Mouse (Mus musculus) liver, adult 2 months (tissue): ENCODE measurements around the gene Rpl36-ps4. TPM values are rescaled to one million over a fixed set of nuclear protein-coding genes. Genes with fewer than 3 reads are reported as not detected.

Experiments
- DNase-seq: peaks from one replicate; pipeline ENCODE4 v3.0.0-alpha.2; 2011; ENCODE audit warnings: low read depth, low spot score; ENCODE audit errors: extremely low read depth
- H3K27ac ChIP-seq: fragments of 200-500 bp; replicated peaks from 2 replicates; pipeline ENCODE4 v1.5.1; 2012; ENCODE audit warnings: low read depth, mild to moderate bottlenecking, control low read depth, inconsistent platforms, low read length; ENCODE audit not compliant: insufficient read depth
- H3K27me3 ChIP-seq: fragments of 200-500 bp; 2 replicates; pipeline ENCODE4 v1.6.1; 2012; ENCODE audit warnings: mild to moderate bottlenecking, moderate library complexity, low read length, inconsistent platforms; ENCODE audit not compliant: control insufficient read depth, insufficient read depth
- H3K36me3 ChIP-seq: fragments of 200-500 bp; 2 replicates; pipeline ENCODE4 v1.6.1; 2012; ENCODE audit warnings: low read length, inconsistent platforms; ENCODE audit not compliant: control insufficient read depth, insufficient read depth
- H3K4me1 ChIP-seq: fragments of 200-500 bp; 2 replicates; pipeline ENCODE4 v1.6.1; 2011; ENCODE audit warnings: low read length; ENCODE audit not compliant: control insufficient read depth, insufficient read depth
- H3K4me3 ChIP-seq: fragments of 200-500 bp; 2 replicates; pipeline ENCODE4 v1.5.1; 2011; ENCODE audit warnings: low read depth, mild to moderate bottlenecking, control low read depth, low read length, moderate library complexity; ENCODE audit not compliant: insufficient read depth
- H3K79me2 ChIP-seq: fragments of 200-500 bp; 2 replicates; pipeline ENCODE4 v1.6.1; 2012; ENCODE audit warnings: inconsistent platforms, mild to moderate bottlenecking, low read length, moderate library complexity; ENCODE audit not compliant: control insufficient read depth, insufficient read depth
- H3K9ac ChIP-seq: fragments of 200-500 bp; 2 replicates; pipeline ENCODE4 v1.6.1; 2012; ENCODE audit warnings: low read depth, mild to moderate bottlenecking, control low read depth, inconsistent platforms, low read length
- CTCF ChIP-seq: fragments of 200-500 bp; IDR thresholded peaks from 2 replicates; pipeline ENCODE4 v1.5.1; 2011; ENCODE audit warnings: low read depth, low read length, control low read depth
- POLR2A ChIP-seq: fragments of 200-500 bp; IDR thresholded peaks from 2 replicates; pipeline ENCODE4 v1.6.1; 2011; ENCODE audit warnings: low read length, control low read depth; ENCODE audit not compliant: insufficient read depth; ENCODE audit errors: extremely low read depth
- WGBS: fragments of 180-500 bp; shearing (Covaris S2); methylation state at CpG from one replicate; pipeline ENCODE4 v1.1.7; 2018; 5-methylcytosine and 5-hydroxymethylcytosine counted together
- polyA plus RNA-seq: library from polyadenylated mRNA; depleted of rRNA; stranded (reverse); fragments of >200 nt; gene quantifications from 2 replicates; pipeline ENCODE4 v1.2.3, GENCODE M21; 2012
- total RNA-seq: library from RNA; depleted of rRNA; stranded (reverse); fragments of >200 nt; gene quantifications from 2 replicates; pipeline ENCODE4 v1.2.3, GENCODE M21; 2014

Gene Rpl36-ps4
- total and polyA plus RNA-seq, 2 experiments: not detected

DNA sequence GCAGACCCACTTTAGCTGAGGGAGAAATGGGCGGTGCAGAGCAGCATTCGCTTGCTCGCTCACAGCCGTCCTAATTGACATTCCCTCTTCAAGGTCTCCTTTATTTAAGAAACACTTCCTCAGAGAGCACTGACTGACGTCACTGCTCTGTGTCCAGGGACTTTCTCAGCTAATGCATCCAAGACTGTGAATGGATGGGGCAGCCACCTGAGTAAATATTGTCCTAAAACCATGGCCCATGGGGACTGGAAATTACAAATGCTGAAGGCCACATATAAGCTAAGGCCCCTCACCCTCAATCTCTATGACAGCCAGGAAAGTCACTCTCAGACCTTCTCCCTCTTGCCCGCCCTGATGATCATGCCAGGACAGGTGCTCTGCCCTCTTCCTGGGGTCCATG, 23.6 kb upstream of the Rpl36-ps4 start:
- 81% methylated on average over 6 of the region's 6 CpGs for WGBS
- H3K27me3 ChIP-seq: no peaks in the 10 kb centered on the region
- TF ChIP-seq CTCF: no peak
- TF ChIP-seq POLR2A: no peak
- no peaks in the 10 kb centered on the region for H3K79me2 ChIP-seq
- H3K9ac ChIP-seq: no peak overlapping the region
- no peaks in the 10 kb centered on the region for H3K36me3 ChIP-seq
- DNase-seq: no peak
- H3K27ac ChIP-seq: no peak overlapping the region
- H3K4me3 ChIP-seq: no peak overlapping the region
- H3K4me1 ChIP-seq: no peaks in the 10 kb centered on the region

DNA sequence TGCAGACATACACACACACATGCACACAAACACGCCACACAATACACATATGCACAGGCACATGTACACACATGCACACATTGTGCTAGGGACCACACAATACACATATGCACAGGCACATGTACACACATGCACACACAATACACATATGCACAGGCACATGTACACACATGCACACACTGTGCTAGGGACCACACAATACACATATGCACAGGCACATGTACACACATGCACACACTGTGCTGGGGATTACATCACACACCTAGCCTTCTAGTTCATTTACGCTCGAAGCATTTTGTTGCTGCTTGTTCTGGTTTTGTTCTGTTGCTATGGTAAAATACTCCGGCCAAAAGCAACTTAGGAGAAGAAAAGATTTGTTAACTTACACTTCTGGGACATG, 20.1 kb upstream of the Rpl36-ps4 start:
- WGBS: 81% methylated on average over 4 of the region's 4 CpGs

DNA sequence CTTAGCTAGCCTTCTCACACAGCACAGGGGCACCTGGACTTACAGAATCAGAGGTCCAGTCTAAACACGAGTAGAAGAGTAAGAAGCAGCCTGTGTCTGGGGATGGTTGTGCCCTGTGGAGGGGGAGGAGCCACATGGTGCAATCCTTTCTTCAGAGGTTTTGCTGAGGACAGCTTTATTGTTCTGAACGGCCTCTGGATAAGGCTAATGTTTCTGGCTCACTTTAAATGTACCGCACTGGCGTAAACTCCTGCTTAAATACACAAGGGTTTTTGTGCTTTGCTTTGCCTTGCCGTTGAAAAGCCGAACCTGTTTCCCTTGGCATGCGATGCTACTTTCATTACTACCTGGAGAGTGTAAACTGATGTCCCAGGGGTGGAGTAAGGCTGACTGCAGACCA, 19.6 kb upstream of the Rpl36-ps4 start:
- H3K79me2 ChIP-seq: no peaks in the 10 kb centered on the region
- H3K9ac ChIP-seq: no peak overlapping the region
- DNase-seq: no peak
- H3K27me3 ChIP-seq: no peaks in the 10 kb centered on the region
- no peaks in the 10 kb centered on the region for H3K4me1 ChIP-seq
- WGBS: 59% methylated on average over 7 of the region's 7 CpGs
- no peaks in the 10 kb centered on the region for H3K36me3 ChIP-seq
- TF ChIP-seq POLR2A: no peak
- TF ChIP-seq CTCF: no peak
- H3K4me3 ChIP-seq: no peak overlapping the region
- H3K27ac ChIP-seq: no peak overlapping the region

More for the DNA sequence above, 20.1 kb upstream of the Rpl36-ps4 start:
- no peak for DNase-seq
- Histone ChIP-seq H3K4me1 (no peaks in the 10 kb centered on the region), H3K36me3 (no peaks in the 10 kb centered on the region), H3K79me2 (no peaks in the 10 kb centered on the region), H3K9ac (no peak overlapping the region), H3K27me3 (no peaks in the 10 kb centered on the region), H3K4me3 (no peak overlapping the region), H3K27ac (no peak overlapping the region)
- TF ChIP-seq POLR2A (no peak), CTCF (no peak)

DNA sequence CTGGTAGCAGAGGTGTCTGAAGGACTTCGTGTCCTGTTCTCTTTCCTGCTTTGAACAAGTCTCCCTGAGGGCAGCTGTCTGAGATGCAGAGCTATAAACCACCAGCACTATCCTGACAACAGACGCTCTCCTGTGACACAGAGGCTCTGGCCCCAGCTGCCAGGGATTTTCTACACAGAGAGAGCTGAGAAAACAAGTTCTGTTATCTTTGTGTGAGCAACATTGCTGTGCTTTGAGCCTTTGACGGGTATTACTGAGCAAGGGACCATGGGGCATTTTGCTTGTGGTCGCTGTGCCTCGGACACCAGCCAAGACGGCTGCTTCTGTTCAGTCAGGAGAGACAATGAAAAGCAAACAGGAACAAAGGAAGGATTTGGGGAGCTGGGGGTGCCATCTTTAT, 17.6 kb upstream of the Rpl36-ps4 start:
- Histone ChIP-seq H3K4me1 (no peaks in the 10 kb centered on the region), H3K4me3 (no peak overlapping the region), H3K36me3 (no peaks in the 10 kb centered on the region), H3K79me2 (no peaks in the 10 kb centered on the region), H3K27me3 (no peaks in the 10 kb centered on the region), H3K9ac (no peak overlapping the region), H3K27ac (no peak overlapping the region)
- no peak for DNase-seq
- 51% methylated on average over 6 of the region's 6 CpGs for WGBS
- TF ChIP-seq POLR2A (no peak), CTCF (no peak)

DNA sequence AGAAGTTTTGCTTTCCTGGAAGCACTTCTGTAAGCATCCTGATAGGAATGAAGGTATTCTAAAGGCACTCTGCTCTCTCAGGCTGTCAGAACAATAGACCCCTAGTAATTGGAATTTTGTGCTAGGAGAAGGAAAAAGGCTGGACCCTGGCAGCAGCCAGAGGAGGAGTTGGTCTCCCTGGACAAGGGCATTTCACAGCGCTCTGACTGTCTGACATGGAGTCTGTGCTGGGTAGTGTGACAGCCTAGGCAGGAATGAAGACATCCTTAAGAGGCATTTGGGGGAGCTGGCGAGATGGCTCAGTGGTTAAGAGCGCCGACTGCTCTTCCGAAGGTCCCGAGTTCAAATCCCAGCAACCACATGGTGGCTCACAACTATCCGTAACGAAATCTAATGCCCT, 17.1 kb upstream of the Rpl36-ps4 start:
- H3K79me2 ChIP-seq: no peaks in the 10 kb centered on the region
- TF ChIP-seq CTCF (no peak), POLR2A (no peak)
- H3K27ac ChIP-seq: no peak overlapping the region
- H3K9ac ChIP-seq: no peak overlapping the region
- no peak overlapping the region for H3K4me3 ChIP-seq
- no peaks in the 10 kb centered on the region for H3K4me1 ChIP-seq
- no peaks in the 10 kb centered on the region for H3K36me3 ChIP-seq
- H3K27me3 ChIP-seq: no peaks in the 10 kb centered on the region
- 92% methylated on average over 8 of the region's 8 CpGs for WGBS
- DNase-seq: no peak

DNA sequence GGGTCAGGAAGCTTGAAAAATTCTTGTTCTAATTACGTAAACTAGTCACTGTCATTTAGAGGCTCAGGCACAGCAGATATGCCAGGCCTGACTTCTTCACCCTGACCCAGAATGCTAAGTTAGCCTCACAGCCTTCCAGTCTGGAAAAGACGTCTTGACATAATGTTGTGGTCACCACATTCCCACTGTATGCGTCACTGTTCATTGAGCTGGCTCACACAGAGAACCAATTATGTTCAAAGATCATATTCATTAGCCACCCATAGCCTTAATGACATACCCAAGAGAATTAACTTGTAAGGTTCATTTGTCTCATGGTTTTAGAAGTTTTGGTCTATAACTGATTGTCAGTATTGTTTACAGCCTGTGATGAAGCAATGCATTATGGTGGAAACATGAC, 5.4 kb upstream of the Rpl36-ps4 start:
- Histone ChIP-seq H3K4me3 (no peak overlapping the region), H3K9ac (no peak overlapping the region), H3K79me2 (no peaks in the 10 kb centered on the region), H3K27me3 (0 out of 2 replicates have a peak, but pooled peaks cover 3% of the 10 kb centered on the region), H3K4me1 (no peaks in the 10 kb centered on the region), H3K36me3 (no peaks in the 10 kb centered on the region), H3K27ac (no peak overlapping the region)
- WGBS: 85% methylated on average over 3 of the region's 3 CpGs
- TF ChIP-seq POLR2A (no peak), CTCF (no peak)
- no peak for DNase-seq
